Mouse (Mus musculus) myocyte (in vitro differentiated cells): ENCODE data around the gene Rgl1. TPM values are rescaled to one million over a fixed set of nuclear protein-coding genes. Genes with fewer than 3 reads are reported as not detected.

ENCODE experiments used
- H3K27me3 ChIP-seq: one replicate; pipeline ENCODE4 v1.6.1; 2011; ENCODE audit not compliant: control insufficient read depth, insufficient read depth, insufficient read length
- H3K36me3 ChIP-seq: one replicate; pipeline ENCODE4 v1.6.1; 2011; ENCODE audit not compliant: control insufficient read depth, insufficient read depth
- H3K4me2 ChIP-seq: one replicate; pipeline ENCODE4 v1.6.1; 2011; ENCODE audit warnings: low read depth, control low read depth
- H3K4me3 ChIP-seq: one replicate; pipeline ENCODE4 v1.5.1; 2011; ENCODE audit warnings: mild to moderate bottlenecking, control low read depth, moderate library complexity
- H3K79me2 ChIP-seq: one replicate; pipeline ENCODE4 v1.6.1; 2011; ENCODE audit not compliant: control insufficient read depth, insufficient read depth
- H3ac ChIP-seq: one replicate; pipeline ENCODE4 v1.6.1; 2011; ENCODE audit not compliant: control insufficient read depth, insufficient read length
- CEBPB ChIP-seq: IDR thresholded peaks from 2 replicates; pipeline ENCODE4 v1.6.1; 2011; ENCODE audit warnings: mild to moderate bottlenecking, moderate library complexity; ENCODE audit not compliant: poor library complexity, insufficient read depth, severe bottlenecking
- E2F4 ChIP-seq: IDR thresholded peaks from one replicate; pipeline ENCODE4 v1.6.1; 2011; ENCODE audit warnings: mild to moderate bottlenecking, control low read depth, moderate library complexity; ENCODE audit not compliant: insufficient read depth
- MAX ChIP-seq: IDR thresholded peaks from one replicate; pipeline ENCODE4 v1.6.1; 2011; ENCODE audit warnings: low read depth, mild to moderate bottlenecking, control low read depth
- MYOD1 ChIP-seq, 3 experiments: IDR thresholded peaks; one replicate each; pipeline ENCODE4 v1.6.1; 2011; ENCODE audit warnings: control low read depth in 2 of 3, low read depth in 2 of 3, mild to moderate bottlenecking in 2 of 3, moderate library complexity in 1 of 3; ENCODE audit not compliant: insufficient read length in 2 of 3, control insufficient read depth in 1 of 3
- MYOG ChIP-seq, 3 experiments: IDR thresholded peaks; one replicate each; pipeline ENCODE4 v1.6.1; 2011; ENCODE audit warnings: control low read depth in 2 of 3, low read depth in 2 of 3, mild to moderate bottlenecking in 2 of 3; ENCODE audit not compliant: insufficient read length in 2 of 3, control insufficient read depth in 1 of 3, insufficient read depth in 1 of 3
- POLR2A ChIP-seq: IDR thresholded peaks from one replicate; pipeline ENCODE4 v1.6.1; 2011; ENCODE audit warnings: low read depth, mild to moderate bottlenecking, control low read depth, moderate library complexity; ENCODE audit not compliant: insufficient read length
- POLR2AphosphoS2 ChIP-seq: IDR thresholded peaks from one replicate; pipeline ENCODE4 v1.6.1; 2011; ENCODE audit warnings: low read depth, control low read depth; ENCODE audit not compliant: insufficient read length
- REST ChIP-seq: IDR thresholded peaks from one replicate; pipeline ENCODE4 v1.6.1; 2011; ENCODE audit warnings: mild to moderate bottlenecking, control low read depth, moderate library complexity; ENCODE audit not compliant: insufficient read depth, insufficient read length
- SRF ChIP-seq: IDR thresholded peaks from one replicate; pipeline ENCODE4 v1.6.1; 2011; ENCODE audit warnings: low read depth; ENCODE audit not compliant: control insufficient read depth, insufficient read length
- TCF12 ChIP-seq: IDR thresholded peaks from one replicate; pipeline ENCODE4 v1.6.1; 2011; ENCODE audit warnings: mild to moderate bottlenecking, control low read depth; ENCODE audit not compliant: poor library complexity, insufficient read depth, severe bottlenecking
- TCF3 ChIP-seq: IDR thresholded peaks from one replicate; pipeline ENCODE4 v1.6.1; 2011; ENCODE audit warnings: low read depth, control low read depth; ENCODE audit not compliant: insufficient read length
- USF1 ChIP-seq: IDR thresholded peaks from one replicate; pipeline ENCODE4 v1.6.1; 2011; ENCODE audit warnings: low read depth, mild to moderate bottlenecking, control low read depth, moderate library complexity
- polyA plus RNA-seq: library from polyadenylated mRNA; unstranded; fragments of >200 nt; fragmentation: generic; extraction: Trizol; gene quantifications from one replicate; pipeline ENCODE4 v1.2.1, GENCODE M21; 2012; ENCODE audit warnings: missing spikeins

Rgl1 gene
- polyA plus RNA-seq, 1 experiment, result 4.3 TPM

DNA sequence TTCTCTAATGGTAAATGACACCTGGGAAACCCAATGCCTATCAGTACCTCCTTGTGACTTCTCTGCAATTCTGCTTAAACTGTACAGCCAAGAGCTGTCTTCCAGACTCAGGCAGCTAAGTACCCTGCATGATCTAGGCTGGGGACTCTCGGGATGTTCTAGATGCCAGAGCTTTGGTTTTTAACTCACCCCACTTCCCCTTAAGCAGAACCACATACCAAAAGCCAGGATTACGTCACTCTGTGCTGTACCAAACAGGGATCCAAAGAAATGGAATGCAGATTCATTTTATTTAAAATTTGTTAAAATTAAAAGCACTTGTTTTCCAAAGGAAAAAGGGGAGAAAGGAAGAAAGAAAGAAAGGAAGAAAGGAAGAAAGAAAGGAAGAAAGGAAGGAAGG is 4.4 kb downstream of the Rgl1 start:
- Histone ChIP-seq H3K4me3 (no peak overlapping the region), H3K36me3 (no peaks in the 10 kb centered on the region), H3ac (no peak overlapping the region), H3K4me2 (no peak overlapping the region), H3K79me2 (no peaks in the 10 kb centered on the region), H3K27me3 (no peaks in the 10 kb centered on the region)
- TF ChIP-seq MYOG (IDR thresholded peaks at IDR 0.05; ENCODE audit: control insufficient read depth in 1 of 3, insufficient read depth in 1 of 3, insufficient read length in 2 of 3, low read depth in 2 of 3) (no peak), USF1 (no peak), CEBPB (no peak), POLR2A (no peak), TCF3 (no peak), POLR2AphosphoS2 (no peak), MAX (no peak), REST (no peak), MYOD1 (IDR thresholded peaks at IDR 0.05; ENCODE audit: control insufficient read depth in 1 of 3, insufficient read length in 2 of 3, low read depth in 2 of 3) (no peak), TCF12 (no peak), E2F4 (no peak), SRF (no peak)

DNA sequence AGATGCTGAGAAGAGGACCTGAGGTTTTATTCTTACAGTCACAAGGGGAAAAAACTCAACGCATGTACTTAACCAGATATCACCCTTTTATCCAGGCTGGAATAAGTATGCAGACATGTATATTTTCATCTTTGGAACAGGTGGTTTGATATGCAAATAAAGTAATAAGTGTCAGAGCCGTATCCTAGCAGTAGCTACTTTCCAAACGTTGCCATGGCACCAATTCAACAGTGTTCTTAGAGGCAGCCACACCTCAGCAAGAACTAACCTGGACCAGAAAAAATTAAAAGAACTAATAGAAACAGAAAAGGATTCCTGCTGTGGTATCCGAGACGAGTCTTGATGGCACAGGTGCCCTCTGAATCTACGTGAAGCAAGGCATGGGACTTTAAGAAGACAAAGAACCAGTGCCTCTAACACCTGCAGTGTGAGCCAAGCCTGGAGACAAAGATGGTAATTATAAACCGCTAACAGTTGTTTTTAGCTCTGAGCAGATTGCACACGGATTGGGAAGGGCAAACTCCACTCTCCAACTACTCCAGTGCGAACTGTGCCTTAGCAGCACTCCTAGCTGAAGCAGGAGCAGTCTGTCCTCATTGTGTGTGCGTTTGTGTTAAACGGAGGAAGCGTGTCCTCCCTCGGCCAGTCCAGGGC is 15.7 kb downstream of the Rgl1 start, which contains the start of gene Apobec4:
Gene Apobec4 (plus strand): TSS at position 240 of the 654 bp plus-strand sequence.
- no peak within 1 kb of the TSS for H3ac ChIP-seq
- no peak for TF ChIP-seq MYOG (IDR thresholded peaks at IDR 0.05; ENCODE audit: control insufficient read depth in 1 of 3, insufficient read depth in 1 of 3, insufficient read length in 2 of 3, low read depth in 2 of 3)
- TF ChIP-seq USF1, result no peak
- no peak for TF ChIP-seq E2F4
- TF ChIP-seq POLR2A, result no peak
- TF ChIP-seq REST, result no peak
- no peak for TF ChIP-seq TCF3
- TF ChIP-seq SRF, result no peak
- TF ChIP-seq MYOD1 (IDR thresholded peaks at IDR 0.05; ENCODE audit: control insufficient read depth in 1 of 3, insufficient read length in 2 of 3, low read depth in 2 of 3), result no peak
- no peak for TF ChIP-seq TCF12
- TF ChIP-seq MAX, result no peak
- no peak for TF ChIP-seq CEBPB
- TF ChIP-seq POLR2AphosphoS2, result no peak
- no peak within 1 kb of the TSS for H3K4me3 ChIP-seq
- peak within 1 kb of the TSS; percentile 3 for H3K4me2 ChIP-seq
- H3K36me3 ChIP-seq, result no peaks in the 10 kb centered on the region
- no peaks in the 10 kb centered on the region for H3K79me2 ChIP-seq
- H3K27me3 ChIP-seq, result no peaks in the 10 kb centered on the region

DNA sequence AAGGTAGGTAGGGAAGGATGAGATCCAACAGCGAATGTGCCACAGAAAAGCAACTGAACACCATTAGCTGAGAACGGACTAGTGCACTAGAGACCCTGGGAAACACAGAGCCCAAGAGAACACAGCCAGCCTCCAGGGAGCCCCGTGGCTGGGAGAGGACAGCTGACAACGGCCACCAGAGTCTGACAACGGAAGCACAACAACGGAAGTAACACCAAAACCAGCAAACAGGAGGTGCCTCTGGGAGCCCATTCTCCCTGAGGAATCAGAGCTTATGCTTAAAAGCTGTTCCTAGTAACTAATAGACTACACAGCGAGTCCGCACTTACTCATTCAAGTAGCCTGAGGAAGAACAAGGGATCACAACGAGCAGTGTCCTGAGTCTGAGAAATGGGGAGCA is 16.9 kb downstream of the Rgl1 start:
- Histone ChIP-seq H3K27me3 (no peaks in the 10 kb centered on the region), H3K4me2 (no peak overlapping the region), H3K79me2 (no peaks in the 10 kb centered on the region), H3K4me3 (no peak overlapping the region), H3ac (no peak overlapping the region), H3K36me3 (no peaks in the 10 kb centered on the region)
- TF ChIP-seq TCF3 (no peak), SRF (no peak), CEBPB (no peak), TCF12 (no peak), USF1 (no peak), MAX (no peak), POLR2A (no peak), REST (no peak), POLR2AphosphoS2 (no peak), MYOD1 (IDR thresholded peaks at IDR 0.05; ENCODE audit: control insufficient read depth in 1 of 3, insufficient read length in 2 of 3, low read depth in 2 of 3) (no peak), MYOG (IDR thresholded peaks at IDR 0.05; ENCODE audit: control insufficient read depth in 1 of 3, insufficient read depth in 1 of 3, insufficient read length in 2 of 3, low read depth in 2 of 3) (no peak), E2F4 (no peak)

DNA sequence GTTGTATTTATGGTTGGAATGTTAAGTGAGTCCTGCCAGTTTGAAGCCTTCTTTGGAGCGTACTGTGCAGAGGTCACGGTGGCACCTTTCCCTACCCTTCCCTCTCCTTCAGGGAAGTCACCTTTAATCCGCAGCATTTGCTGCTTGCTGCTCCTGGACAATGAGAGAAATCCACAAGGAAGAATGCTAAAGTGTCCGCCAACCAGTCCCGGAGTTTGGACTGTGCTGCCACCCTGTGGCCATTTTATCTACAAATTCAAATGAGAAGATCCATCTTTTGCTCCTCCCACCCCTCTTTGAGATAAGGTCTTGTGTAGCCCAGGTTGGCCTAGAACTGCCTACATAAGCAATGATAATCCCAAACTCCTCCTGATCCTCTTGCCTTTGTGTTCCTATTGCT is 19.7 kb downstream of the Rgl1 start:
- no peak overlapping the region for H3K4me3 ChIP-seq
- no peak overlapping the region for H3ac ChIP-seq
- no peak overlapping the region for H3K4me2 ChIP-seq
- no peaks in the 10 kb centered on the region for H3K36me3 ChIP-seq
- no peak for TF ChIP-seq TCF3
- TF ChIP-seq CEBPB, result no peak
- TF ChIP-seq REST, result no peak
- TF ChIP-seq E2F4, result no peak
- TF ChIP-seq MYOD1 (IDR thresholded peaks at IDR 0.05; ENCODE audit: control insufficient read depth in 1 of 3, insufficient read length in 2 of 3, low read depth in 2 of 3), result no peak
- no peaks in the 10 kb centered on the region for H3K79me2 ChIP-seq
- H3K27me3 ChIP-seq, result no peaks in the 10 kb centered on the region
